Mouse (Mus musculus): Measurements from ENCODE around the gene Acot13. TPM values are rescaled to one million over a fixed set of nuclear protein-coding genes. Genes with fewer than 3 reads are reported as not detected.

Acot13 gene
- polyA plus RNA-seq, 1 experiment from 2014 or later: 47.5 TPM

GRCm38 (mm10) chr13:24800674-24801307 is 30.5 kb downstream of the Acot13 start:
- Histone ChIP-seq H3K4me2 (replicated peaks) (peak overlapping the region; percentile 86), H3K27me3 (no peaks in the 10 kb centered on the region), H3K27ac (replicated peaks) (peak overlapping the region; percentile 98), H3K4me1 (peaks cover 23% of the 10 kb centered on the region), H3K36me3 (0 out of 2 replicates have a peak, but pooled peaks cover 6% of the 10 kb centered on the region), H3K9ac (replicated peaks) (peak overlapping the region; percentile 95), H3K4me3 (peak overlapping the region; percentile 99), H3K9me3 (no peaks in the 10 kb centered on the region)
- WGBS: under 1% methylated on average over 42 of the region's 42 CpGs
- ATAC-seq (ENCODE audit: low FRiP score, low read depth): peak; percentile 97

DNA sequence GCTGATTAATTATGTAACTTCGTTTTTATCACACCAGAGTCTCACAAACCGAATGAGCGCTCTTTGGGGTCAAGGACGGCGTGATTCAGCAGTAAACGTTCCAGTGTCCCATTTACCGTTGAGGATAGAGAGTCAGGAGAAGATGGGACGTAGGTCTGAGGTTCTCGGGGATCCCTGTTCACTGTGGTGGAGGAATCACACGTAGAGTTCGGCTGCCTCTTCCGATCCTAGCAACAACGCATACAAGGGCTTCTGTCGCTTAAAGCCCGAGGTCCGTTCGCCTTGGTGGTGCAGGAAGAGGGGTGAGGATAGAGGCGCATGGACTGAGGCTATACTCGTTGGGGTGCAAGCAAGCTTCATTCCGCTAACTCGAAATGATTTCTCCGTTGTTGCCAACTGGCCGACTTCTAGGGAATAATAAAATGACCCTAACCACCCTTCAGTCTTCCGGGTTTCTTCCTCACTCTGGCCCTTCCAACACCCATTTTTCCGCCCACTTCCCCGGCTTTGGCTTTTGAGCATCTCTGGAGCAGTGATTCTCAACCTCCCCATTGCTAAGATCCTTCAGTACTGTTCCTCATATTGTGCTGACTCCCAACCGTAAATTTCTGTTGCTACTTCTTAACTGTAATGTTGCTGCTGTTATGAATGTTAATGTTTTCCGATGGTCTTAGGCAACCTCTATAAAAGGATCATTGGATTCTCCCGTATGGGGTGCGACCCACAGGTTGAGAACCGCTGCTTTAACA is 31.2 kb downstream of the Acot13 start:
- Histone ChIP-seq H3K9ac (replicated peaks) (peak overlapping the region; percentile 66), H3K4me1 (peaks cover 23% of the 10 kb centered on the region), H3K36me3 (no peaks in the 10 kb centered on the region), H3K27me3 (no peaks in the 10 kb centered on the region), H3K4me3 (peak overlapping the region; percentile 99), H3K9me3 (no peaks in the 10 kb centered on the region), H3K27ac (replicated peaks) (peak overlapping the region; percentile 65), H3K4me2 (replicated peaks) (peak overlapping the region; percentile 74)
- 2% methylated on average over 31 of the region's 31 CpGs for WGBS
- ATAC-seq (ENCODE audit: low FRiP score, low read depth): 0 out of 2 replicates have a peak, but pooled peaks have one; percentile 12

DNA sequence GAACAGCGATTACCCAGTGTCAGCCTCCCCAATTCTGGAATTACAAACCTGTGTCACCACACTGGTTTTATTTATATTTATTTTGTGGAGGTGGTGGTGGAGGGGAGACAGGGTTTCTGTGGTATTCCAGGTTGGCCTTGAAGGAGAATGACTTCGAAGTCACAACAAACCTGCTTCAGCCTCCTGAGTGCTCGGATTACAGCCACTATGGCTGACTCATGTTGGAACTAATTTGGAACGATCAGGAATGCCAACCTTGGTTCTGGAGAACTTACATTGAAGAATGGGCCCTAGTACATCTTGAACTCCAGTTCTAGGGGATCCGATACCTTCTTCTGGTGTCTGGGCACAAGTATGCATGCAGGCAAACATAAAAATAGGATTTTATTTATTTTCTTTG is 32.0 kb downstream of the Acot13 start:
- H3K27me3 ChIP-seq: no peaks in the 10 kb centered on the region
- H3K9me3 ChIP-seq: no peaks in the 10 kb centered on the region
- 75% methylated on average over 5 of the region's 5 CpGs for WGBS
- no peak for ATAC-seq (ENCODE audit: low FRiP score, low read depth)
- peak overlapping the region; percentile 74 for H3K4me2 ChIP-seq (replicated peaks)
- H3K36me3 ChIP-seq: no peaks in the 10 kb centered on the region
- H3K27ac ChIP-seq (replicated peaks): no peak overlapping the region
- H3K9ac ChIP-seq (replicated peaks): no peak overlapping the region
- peaks cover 19% of the 10 kb centered on the region for H3K4me1 ChIP-seq
- H3K4me3 ChIP-seq: peak overlapping the region; percentile 99

DNA sequence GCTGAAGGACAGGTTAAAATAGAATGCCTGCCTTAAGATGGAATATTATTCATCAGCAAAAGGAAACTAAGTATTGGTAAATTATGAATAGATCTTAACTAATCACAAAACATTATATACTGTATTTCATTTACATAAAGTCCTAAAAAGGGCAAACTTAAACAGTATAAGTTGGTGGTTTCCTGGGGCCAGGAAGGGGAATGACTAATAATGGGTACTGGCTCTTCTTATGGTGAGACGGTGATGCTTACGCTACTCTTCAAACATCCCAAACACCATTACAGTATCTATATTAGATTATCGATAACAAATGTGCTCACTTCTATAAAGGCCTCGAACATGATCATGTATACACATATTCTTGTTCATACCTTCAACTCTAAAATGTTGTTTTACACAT is 32.7 kb downstream of the Acot13 start:
- Histone ChIP-seq H3K9ac (replicated peaks) (no peak overlapping the region), H3K27ac (replicated peaks) (no peak overlapping the region)

GRCm38 (mm10) chr13:24792411-24793045 is 38.8 kb downstream of the Acot13 start:
- Histone ChIP-seq H3K27me3 (no peaks in the 10 kb centered on the region), H3K27ac (replicated peaks) (no peak overlapping the region), H3K9me3 (no peaks in the 10 kb centered on the region), H3K4me3 (no peak overlapping the region), H3K36me3 (no peaks in the 10 kb centered on the region), H3K9ac (replicated peaks) (no peak overlapping the region), H3K4me2 (replicated peaks) (no peak overlapping the region), H3K4me1 (no peaks in the 10 kb centered on the region)
- 92% methylated on average over 9 of the region's 9 CpGs for WGBS
- no peak for ATAC-seq (ENCODE audit: low FRiP score, low read depth)

More for the DNA sequence above, 32.7 kb downstream of the Acot13 start:
- Histone ChIP-seq H3K4me1 (peaks cover 14% of the 10 kb centered on the region), H3K27me3 (no peaks in the 10 kb centered on the region), H3K36me3 (no peaks in the 10 kb centered on the region), H3K4me2 (replicated peaks) (no peak overlapping the region), H3K4me3 (no peak overlapping the region), H3K9me3 (no peaks in the 10 kb centered on the region)
- no peak for ATAC-seq (ENCODE audit: low FRiP score, low read depth)
- WGBS: 94% methylated on average over 4 of the region's 4 CpGs

GRCm38 (mm10) chr13:24791349-24791748 is 40.0 kb downstream of the Acot13 start:
- H3K27ac ChIP-seq (replicated peaks): no peak overlapping the region
- 76% methylated on average over 2 of the region's 2 CpGs for WGBS
- no peak for ATAC-seq (ENCODE audit: low FRiP score, low read depth)
- H3K9ac ChIP-seq (replicated peaks): no peak overlapping the region
- no peaks in the 10 kb centered on the region for H3K27me3 ChIP-seq
- H3K36me3 ChIP-seq: no peaks in the 10 kb centered on the region
- no peak overlapping the region for H3K4me2 ChIP-seq (replicated peaks)
- H3K4me3 ChIP-seq: no peak overlapping the region
- H3K9me3 ChIP-seq: no peaks in the 10 kb centered on the region
- H3K4me1 ChIP-seq: no peaks in the 10 kb centered on the region

GRCm38 (mm10) chr13:24787477-24787876 is 43.9 kb downstream of the Acot13 start:
- Histone ChIP-seq H3K4me1 (no peaks in the 10 kb centered on the region), H3K4me3 (no peak overlapping the region), H3K9ac (replicated peaks) (no peak overlapping the region), H3K4me2 (replicated peaks) (no peak overlapping the region), H3K36me3 (no peaks in the 10 kb centered on the region), H3K27ac (replicated peaks) (no peak overlapping the region), H3K27me3 (no peaks in the 10 kb centered on the region), H3K9me3 (no peaks in the 10 kb centered on the region)
- ATAC-seq (ENCODE audit: low FRiP score, low read depth): no peak
- WGBS: 89% methylated on average over 5 of the region's 5 CpGs

GRCm38 (mm10) chr13:24786014-24786490 is 45.3 kb downstream of the Acot13 start:
- Histone ChIP-seq H3K4me3 (no peak overlapping the region), H3K9me3 (no peaks in the 10 kb centered on the region), H3K27me3 (no peaks in the 10 kb centered on the region), H3K36me3 (no peaks in the 10 kb centered on the region), H3K4me2 (replicated peaks) (no peak overlapping the region), H3K9ac (replicated peaks) (no peak overlapping the region), H3K4me1 (no peaks in the 10 kb centered on the region), H3K27ac (replicated peaks) (no peak overlapping the region)
- WGBS: 47% methylated on average over 11 of the region's 11 CpGs
- ATAC-seq (ENCODE audit: low FRiP score, low read depth): no peak

- Histone ChIP-seq H3K9me3 (no peaks in the 10 kb centered on the region), H3K36me3 (no peaks in the 10 kb centered on the region), H3K27me3 (no peaks in the 10 kb centered on the region), H3K4me3 (no peak overlapping the region), H3K4me1 (no peaks in the 10 kb centered on the region), H3K9ac (replicated peaks) (no peak overlapping the region), H3K4me2 (replicated peaks) (no peak overlapping the region), H3K27ac (replicated peaks) (no peak overlapping the region)
- 82% methylated on average over 5 of the region's 5 CpGs for WGBS
- ATAC-seq (ENCODE audit: low FRiP score, low read depth): no peak
Observed at GRCm38 (mm10) chr13:24781916-24782315, 49.4 kb downstream of the Acot13 start.

- Histone ChIP-seq H3K9me3 (no peaks in the 10 kb centered on the region), H3K9ac (replicated peaks) (no peak overlapping the region), H3K4me2 (replicated peaks) (no peak overlapping the region), H3K27me3 (no peaks in the 10 kb centered on the region), H3K4me3 (no peak overlapping the region), H3K27ac (replicated peaks) (no peak overlapping the region), H3K4me1 (no peaks in the 10 kb centered on the region), H3K36me3 (no peaks in the 10 kb centered on the region)
- 82% methylated on average over 8 of the region's 8 CpGs for WGBS
- no peak for ATAC-seq (ENCODE audit: low FRiP score, low read depth)
Observed at GRCm38 (mm10) chr13:24778706-24779380, 52.5 kb downstream of the Acot13 start.

GRCm38 (mm10) chr13:24778026-24778425 is 53.3 kb downstream of the Acot13 start:
- no peaks in the 10 kb centered on the region for H3K27me3 ChIP-seq
- ATAC-seq (ENCODE audit: low FRiP score, low read depth): no peak
- H3K9ac ChIP-seq (replicated peaks): no peak overlapping the region
- H3K27ac ChIP-seq (replicated peaks): no peak overlapping the region
- H3K4me1 ChIP-seq: no peaks in the 10 kb centered on the region
- no peaks in the 10 kb centered on the region for H3K36me3 ChIP-seq
- no peaks in the 10 kb centered on the region for H3K9me3 ChIP-seq
- H3K4me2 ChIP-seq (replicated peaks): no peak overlapping the region
- 80% methylated on average over 2 of the region's 2 CpGs for WGBS
- no peak overlapping the region for H3K4me3 ChIP-seq
